Mouse (Mus musculus) hindbrain, embryonic 15.5 days (tissue): Measurements from ENCODE around the gene Rassf2. TPM values are rescaled to one million over a fixed set of nuclear protein-coding genes. Genes with fewer than 3 reads are reported as not detected.

ENCODE experiments used
- ATAC-seq: fragments of 200-750 bp; cut with Nextera tagmentation; 2 replicates; pipeline ENCODE4 v1.8.0; 2017; ENCODE audit warnings: low read depth, moderate number of reproducible peaks, moderate TSS enrichment; ENCODE audit not compliant: low FRiP score
- H3K27ac ChIP-seq: fragments of 300-500 bp; sonication (generic); replicated peaks from 2 replicates; pipeline ENCODE4 v1.5.1; 2015; ENCODE audit warnings: mild to moderate bottlenecking, inconsistent platforms
- H3K27me3 ChIP-seq: fragments of 300-500 bp; sonication (generic); 2 replicates; pipeline ENCODE4 v1.6.1; 2015; ENCODE audit warnings: control low read depth, inconsistent platforms
- H3K36me3 ChIP-seq: fragments of 300-500 bp; sonication (generic); 2 replicates; pipeline ENCODE4 v1.6.1; 2015; ENCODE audit warnings: control low read depth, inconsistent platforms
- H3K4me1 ChIP-seq: fragments of 300-500 bp; sonication (generic); replicated peaks from 2 replicates; pipeline ENCODE4 v1.6.1; 2015; ENCODE audit warnings: control low read depth, inconsistent platforms
- H3K4me2 ChIP-seq: fragments of 300-500 bp; sonication (generic); 2 replicates; pipeline ENCODE4 v1.6.1; 2015; ENCODE audit warnings: moderate library complexity, mild to moderate bottlenecking, inconsistent platforms
- H3K4me3 ChIP-seq: fragments of 300-500 bp; sonication (generic); 2 replicates; pipeline ENCODE4 v1.5.1; 2015; ENCODE audit warnings: mild to moderate bottlenecking, inconsistent platforms
- H3K9ac ChIP-seq: fragments of 300-500 bp; sonication (generic); 2 replicates; pipeline ENCODE4 v1.6.1; 2015; ENCODE audit warnings: inconsistent platforms
- H3K9me3 ChIP-seq: fragments of 300-500 bp; sonication (generic); 2 replicates; pipeline ENCODE4 v1.6.1; 2016; ENCODE audit warnings: control low read depth, inconsistent platforms
- WGBS: fragments of 180-500 bp; shearing (Covaris S2); methylation state at CpG from one replicate; pipeline ENCODE4 v1.1.7; 2015; 5-methylcytosine and 5-hydroxymethylcytosine counted together
- polyA plus RNA-seq: library from polyadenylated mRNA; unstranded; fragments of >200 nt; fragmentation: Nextera tagmentation; extraction: Ambion mirVana; gene quantifications from 2 replicates; pipeline ENCODE4 v1.2.1, GENCODE M21; 2015

The Rassf2 gene
- polyA plus RNA-seq, 1 experiment from 2014 or later: 32.7 TPM

DNA sequence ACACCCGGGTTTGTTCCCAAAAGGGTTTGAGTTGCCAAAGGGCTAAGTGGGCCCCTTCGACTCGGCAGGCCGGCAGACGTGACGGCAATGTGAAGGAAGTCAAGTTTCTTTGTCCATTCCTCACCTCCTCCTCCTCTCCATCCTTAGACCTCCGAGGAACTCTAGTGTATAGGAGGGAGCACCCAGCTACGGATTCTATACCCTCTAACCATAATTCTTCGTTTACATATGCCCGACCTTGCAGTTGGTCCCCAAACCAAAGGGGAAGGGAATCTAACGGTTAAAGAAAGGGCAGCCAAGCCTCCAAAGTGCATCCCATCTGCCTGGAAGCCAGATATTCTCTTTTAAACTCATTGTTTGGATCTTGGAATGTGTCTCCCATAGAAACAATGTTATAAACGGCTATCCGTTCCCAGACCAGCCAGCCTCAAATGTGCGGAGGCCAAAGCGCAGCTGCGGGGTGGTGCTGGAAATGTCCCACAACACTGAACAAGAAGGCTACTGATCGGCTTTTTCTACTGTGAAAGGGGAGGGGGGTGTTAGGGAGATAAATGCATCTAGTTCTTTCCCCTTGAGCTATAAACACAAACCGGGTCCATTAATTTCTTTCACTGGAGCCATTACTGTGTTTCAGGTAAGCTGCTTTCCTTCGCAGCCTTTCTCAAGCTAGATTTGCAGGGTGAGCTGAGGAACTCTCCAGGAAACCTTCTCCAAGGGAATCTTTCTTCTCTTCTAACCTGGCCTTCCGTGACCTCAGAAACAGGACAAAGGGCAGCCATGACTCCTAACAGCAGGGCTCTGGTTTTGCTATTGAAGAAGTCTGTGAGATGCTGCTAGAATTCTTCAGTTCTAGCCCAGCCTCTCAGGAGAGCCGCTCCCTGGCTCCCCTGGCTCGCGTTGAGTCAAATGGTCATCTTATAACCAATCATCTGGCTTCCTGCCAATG lies 633 bp upstream of the Rassf2 start:
- Histone ChIP-seq H3K9me3 (no peaks in the 10 kb centered on the region), H3K9ac (peak overlapping the region; percentile 68), H3K4me2 (peak overlapping the region; percentile 87), H3K4me3 (peak overlapping the region; percentile 71), H3K36me3 (no peaks in the 10 kb centered on the region), H3K4me1 (peaks cover 37% of the 10 kb centered on the region), H3K27ac (peak overlapping the region; percentile 89), H3K27me3 (no peaks in the 10 kb centered on the region)
- WGBS: 2% methylated on average over 23 of the region's 23 CpGs
- no peak for ATAC-seq

- peak; percentile 24; the same call in 1 of the 2 replicates for ATAC-seq
- Histone ChIP-seq H3K27ac (peak overlapping the region; percentile 89), H3K4me2 (peak overlapping the region; percentile 87), H3K4me3 (peak overlapping the region; percentile 71), H3K36me3 (no peaks in the 10 kb centered on the region), H3K27me3 (no peaks in the 10 kb centered on the region), H3K4me1 (peaks cover 38% of the 10 kb centered on the region), H3K9me3 (no peaks in the 10 kb centered on the region), H3K9ac (peak overlapping the region; percentile 68)
- WGBS: under 1% methylated on average over 36 of the region's 36 CpGs
Measured at GRCm38 (mm10) chr2:132028894-132029605, 1.0 kb downstream of the Rassf2 start.

DNA sequence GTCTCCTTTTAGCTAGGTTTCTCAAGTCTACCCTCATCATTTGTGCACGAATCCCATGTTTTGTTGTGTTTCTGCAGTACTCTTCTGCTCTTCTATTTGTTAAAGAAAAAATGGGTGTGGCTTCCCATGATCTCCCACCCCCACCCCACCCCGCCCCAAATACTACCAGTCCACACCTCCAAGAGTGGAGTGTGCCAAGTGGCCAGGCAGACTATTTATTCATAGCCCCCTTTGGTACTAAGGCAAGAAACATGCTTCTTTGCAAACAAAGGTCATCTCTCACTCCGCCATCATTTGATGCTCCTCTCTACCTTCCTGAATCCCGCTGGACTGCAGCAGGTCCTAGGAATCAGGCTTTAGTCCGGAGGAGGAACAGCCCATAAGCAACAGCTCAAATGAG lies 2.0 kb downstream of the Rassf2 start:
- Histone ChIP-seq H3K9ac (peak overlapping the region; percentile 68; the same call in 1 of the 2 replicates), H3K27ac (peak overlapping the region; percentile 89), H3K36me3 (no peaks in the 10 kb centered on the region), H3K4me1 (peaks cover 40% of the 10 kb centered on the region), H3K27me3 (no peaks in the 10 kb centered on the region), H3K4me3 (peak overlapping the region; percentile 71), H3K4me2 (peak overlapping the region; percentile 87), H3K9me3 (no peaks in the 10 kb centered on the region)
- WGBS: 36% methylated on average over 5 of the region's 5 CpGs
- ATAC-seq: no peak

DNA sequence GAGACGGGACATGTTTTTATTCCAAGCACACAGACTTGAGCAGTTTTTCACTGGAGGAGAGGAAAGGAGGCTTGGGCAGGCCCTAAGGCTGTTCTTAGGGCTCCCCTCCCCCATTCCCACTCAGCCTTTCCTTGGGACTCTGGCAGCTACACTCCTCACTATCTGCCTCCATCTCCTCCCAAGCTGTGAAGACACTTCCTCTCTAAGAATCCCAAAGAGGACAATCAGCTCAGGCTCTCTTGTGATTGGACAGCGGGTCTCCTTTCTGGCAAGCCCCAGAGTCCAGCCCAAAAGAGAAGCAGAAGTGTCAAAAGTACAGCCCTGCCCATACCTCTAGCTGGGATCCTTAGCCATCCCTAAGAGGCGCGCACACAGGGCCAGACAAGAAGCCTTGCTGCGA lies 2.7 kb downstream of the Rassf2 start:
- Histone ChIP-seq H3K4me3 (peak overlapping the region; percentile 71; the same call in 1 of the 2 replicates), H3K4me2 (peak overlapping the region; percentile 87), H3K4me1 (peaks cover 40% of the 10 kb centered on the region), H3K27ac (peak overlapping the region; percentile 14; the same call in 1 of the 2 replicates), H3K9ac (no peak overlapping the region), H3K36me3 (no peaks in the 10 kb centered on the region), H3K9me3 (no peaks in the 10 kb centered on the region), H3K27me3 (no peaks in the 10 kb centered on the region)
- WGBS: 58% methylated on average over 5 of the region's 5 CpGs
- ATAC-seq: no peak

- Histone ChIP-seq H3K4me1 (peaks cover 26% of the 10 kb centered on the region), H3K27ac (no peak overlapping the region), H3K9me3 (no peaks in the 10 kb centered on the region), H3K36me3 (no peaks in the 10 kb centered on the region), H3K27me3 (no peaks in the 10 kb centered on the region), H3K9ac (no peak overlapping the region), H3K4me3 (no peak overlapping the region), H3K4me2 (no peak overlapping the region)
- no peak for ATAC-seq
- 94% methylated on average over 4 of the region's 4 CpGs for WGBS
Measured at GRCm38 (mm10) chr2:132024028-132024427, 6.0 kb downstream of the Rassf2 start.

DNA sequence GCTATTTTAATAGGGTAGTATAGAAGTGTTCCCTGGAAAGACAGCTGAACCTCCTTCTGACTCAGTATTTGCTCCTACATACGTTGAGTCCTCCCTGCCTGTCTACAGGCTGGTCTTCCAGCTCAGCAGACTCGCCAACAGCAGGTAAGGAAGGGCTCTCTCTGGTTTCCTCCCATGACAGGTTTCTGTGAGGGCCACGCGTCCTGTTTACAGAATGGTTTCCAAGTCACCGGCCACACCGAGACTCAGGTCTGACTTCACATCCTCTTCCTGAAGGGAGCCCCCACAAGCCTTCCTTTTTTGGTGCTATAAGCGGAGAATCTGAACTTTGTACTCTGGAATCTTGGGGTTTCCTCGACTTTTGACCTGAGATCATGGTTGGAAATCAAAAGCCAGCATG lies 7.4 kb downstream of the Rassf2 start:
- 88% methylated on average over 8 of the region's 8 CpGs for WGBS
- no peak overlapping the region for H3K27ac ChIP-seq
- no peaks in the 10 kb centered on the region for H3K9me3 ChIP-seq
- H3K4me3 ChIP-seq: no peak overlapping the region
- ATAC-seq: no peak
- H3K4me1 ChIP-seq: peaks cover 12% of the 10 kb centered on the region
- H3K9ac ChIP-seq: no peak overlapping the region
- no peak overlapping the region for H3K4me2 ChIP-seq
- no peaks in the 10 kb centered on the region for H3K27me3 ChIP-seq
- H3K36me3 ChIP-seq: no peaks in the 10 kb centered on the region

DNA sequence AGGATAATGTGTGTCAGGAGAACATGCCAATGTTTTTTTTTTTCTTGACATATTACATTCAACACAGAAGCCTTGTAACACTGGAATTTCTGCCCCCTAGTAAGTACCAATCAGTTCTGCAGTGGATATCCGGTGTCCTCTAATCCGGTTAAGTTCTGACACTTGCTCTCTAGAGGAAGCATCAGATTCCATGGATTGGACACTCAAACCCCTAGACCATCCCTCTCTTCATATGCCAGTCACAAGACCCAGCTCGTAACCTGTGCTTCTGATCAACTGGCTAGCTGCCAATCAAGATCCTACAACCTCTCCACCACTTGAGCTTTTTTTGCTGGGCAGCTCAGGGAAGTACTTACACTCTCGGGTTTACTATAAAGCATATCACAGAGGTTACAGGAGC lies 8.4 kb downstream of the Rassf2 start:
- no peak overlapping the region for H3K4me2 ChIP-seq
- no peak overlapping the region for H3K27ac ChIP-seq
- no peak overlapping the region for H3K4me3 ChIP-seq
- H3K9ac ChIP-seq: no peak overlapping the region
- no peaks in the 10 kb centered on the region for H3K36me3 ChIP-seq
- no peaks in the 10 kb centered on the region for H3K27me3 ChIP-seq
- WGBS: 84% methylated on average over 4 of the region's 4 CpGs
- peaks cover 3% of the 10 kb centered on the region; the same call in 1 of the 2 replicates for H3K4me1 ChIP-seq
- ATAC-seq: no peak
- no peaks in the 10 kb centered on the region for H3K9me3 ChIP-seq

GRCm38 (mm10) chr2:132020991-132021541 lies 9.0 kb downstream of the Rassf2 start:
- Histone ChIP-seq H3K9ac (no peak overlapping the region), H3K4me3 (no peak overlapping the region), H3K36me3 (no peaks in the 10 kb centered on the region), H3K27me3 (no peaks in the 10 kb centered on the region), H3K27ac (peak overlapping the region; percentile 42; the same call in 1 of the 2 replicates), H3K9me3 (no peaks in the 10 kb centered on the region), H3K4me1 (peaks cover 3% of the 10 kb centered on the region; the same call in 1 of the 2 replicates), H3K4me2 (no peak overlapping the region)
- ATAC-seq: 0 out of 2 replicates have a peak, but pooled peaks have one; percentile 42
- WGBS: 76% methylated on average over 5 of the region's 5 CpGs

DNA sequence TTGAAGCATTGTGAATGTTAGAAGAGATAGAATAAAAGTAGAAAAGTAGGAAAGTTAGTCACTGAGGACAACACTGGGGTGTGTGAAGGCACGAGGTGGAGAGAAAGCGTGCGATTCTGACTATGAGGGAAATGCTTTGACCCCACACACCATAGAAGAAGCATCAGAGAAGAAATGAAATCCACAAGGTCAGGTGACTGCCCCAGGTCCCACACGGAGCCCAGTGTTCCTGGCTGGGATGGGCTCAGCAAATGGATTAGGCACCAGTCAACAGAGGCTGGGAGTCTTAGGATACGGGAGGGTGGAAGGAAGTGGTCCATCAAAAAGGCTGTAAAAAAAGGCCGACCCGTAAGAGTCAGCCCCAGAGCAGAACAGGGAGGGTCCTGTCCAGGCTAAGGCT lies 9.6 kb downstream of the Rassf2 start:
- no peak overlapping the region for H3K4me2 ChIP-seq
- peaks cover 3% of the 10 kb centered on the region; the same call in 1 of the 2 replicates for H3K4me1 ChIP-seq
- H3K36me3 ChIP-seq: no peaks in the 10 kb centered on the region
- no peaks in the 10 kb centered on the region for H3K9me3 ChIP-seq
- H3K9ac ChIP-seq: no peak overlapping the region
- H3K27ac ChIP-seq: peak overlapping the region; percentile 42; the same call in 1 of the 2 replicates
- H3K27me3 ChIP-seq: no peaks in the 10 kb centered on the region
- no peak overlapping the region for H3K4me3 ChIP-seq
- no peak for ATAC-seq
- 88% methylated on average over 7 of the region's 7 CpGs for WGBS

- H3K4me2 ChIP-seq: no peak overlapping the region
- H3K36me3 ChIP-seq: no peaks in the 10 kb centered on the region
- H3K4me1 ChIP-seq: 0 out of 2 replicates have a peak, but pooled peaks cover 3% of the 10 kb centered on the region
- WGBS: 85% methylated on average over 3 of the region's 3 CpGs
- ATAC-seq: no peak
- H3K4me3 ChIP-seq: no peak overlapping the region
- no peaks in the 10 kb centered on the region for H3K27me3 ChIP-seq
- H3K9me3 ChIP-seq: no peaks in the 10 kb centered on the region
- H3K27ac ChIP-seq: no peak overlapping the region
- no peak overlapping the region for H3K9ac ChIP-seq
Measured at GRCm38 (mm10) chr2:132019372-132019811, 10.7 kb downstream of the Rassf2 start.

GRCm38 (mm10) chr2:132018156-132018555 lies 11.9 kb downstream of the Rassf2 start:
- no peak overlapping the region for H3K27ac ChIP-seq
- no peak overlapping the region for H3K4me3 ChIP-seq
- 64% methylated on average over 4 of the region's 4 CpGs for WGBS
- no peaks in the 10 kb centered on the region for H3K27me3 ChIP-seq
- H3K36me3 ChIP-seq: no peaks in the 10 kb centered on the region
- H3K4me1 ChIP-seq: no peaks in the 10 kb centered on the region
- no peak overlapping the region for H3K9ac ChIP-seq
- ATAC-seq: no peak
- H3K4me2 ChIP-seq: no peak overlapping the region
- H3K9me3 ChIP-seq: no peaks in the 10 kb centered on the region
